Mouse (Mus musculus) liver, adult 10 weeks (tissue): ENCODE data around the gene Rps6ka4. TPM values are rescaled to one million over a fixed set of nuclear protein-coding genes. Genes with fewer than 3 reads are reported as not detected.

Source experiments
- polyA plus RNA-seq: library from polyadenylated mRNA; stranded (reverse); fragments of 350-450 nt; fragmentation: Illumina TruSeq; extraction: RNeasy Lipid Tissue Mini Kit (QIAGEN cat#74804); gene quantifications from one replicate; pipeline ENCODE4 v1.2.3, GENCODE M21; 2014; ENCODE audit warnings: low read depth, low replicate concordance

Rps6ka4 gene
- not detected for polyA plus RNA-seq

DNA sequence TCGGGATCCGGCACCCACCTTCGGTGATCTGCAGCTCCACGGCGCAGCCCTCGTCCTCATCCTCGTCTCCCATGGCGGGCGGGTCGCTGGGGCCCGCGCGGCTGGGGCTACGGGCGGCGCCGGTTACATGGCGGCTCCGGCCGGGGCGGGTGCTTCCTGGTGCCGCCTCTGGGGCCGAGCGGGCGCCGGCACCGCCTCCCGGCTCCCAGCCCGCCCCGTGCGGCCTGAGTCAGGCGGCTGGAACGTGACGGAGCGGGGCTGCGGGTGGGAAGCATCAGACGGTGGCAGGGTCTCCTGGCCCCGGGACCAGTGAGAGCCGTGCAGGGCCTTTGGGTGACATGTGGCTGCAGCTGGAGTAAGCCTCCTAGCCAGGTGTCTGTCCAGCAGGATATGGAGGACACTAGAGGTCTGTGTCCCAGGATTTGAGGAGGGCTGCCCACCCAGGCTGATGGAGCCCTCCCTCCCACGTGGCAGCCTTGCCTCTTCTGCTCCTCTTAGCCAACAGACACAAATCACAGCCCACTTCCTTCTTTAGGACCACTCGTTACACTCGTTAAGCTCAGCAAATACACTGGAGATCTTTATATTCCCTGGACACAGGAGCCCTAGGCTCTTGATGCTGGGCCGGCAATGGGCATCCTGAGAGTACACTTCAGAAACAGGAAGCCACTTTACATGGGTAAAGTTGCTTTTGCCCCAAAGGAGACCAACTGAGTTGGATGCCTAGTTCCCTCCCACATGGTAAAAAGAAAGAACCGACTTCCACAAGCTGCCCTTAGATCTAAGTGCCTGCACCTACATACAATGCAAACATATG lies at the start of gene Rps6ka4:
Rps6ka4 (minus strand) TSS at position 162 of the 817 bp plus-strand sequence.

GRCm38 (mm10) chr19:6858031-6858430 lies 17.6 kb upstream of the Rps6ka4 start, which contains the start of gene Ccdc88b:
TSS of gene Ccdc88b (minus strand) at chr19:6858211.

Other genes starting within 250 kb of the Rps6ka4 start
- gene Ccdc88b, start 17.6 kb upstream of the Rps6ka4 start, polyA plus RNA-seq = not detected
- gene Trmt112, start 69.1 kb upstream of the Rps6ka4 start, polyA plus RNA-seq = 20.7 TPM
- 53.2 TPM for gene Prdx5, start 69.5 kb upstream of the Rps6ka4 start, polyA plus RNA-seq
- 2.0 TPM for gene Esrra, start 81.2 kb upstream of the Rps6ka4 start, polyA plus RNA-seq
- gene Catsperz, start 84.7 kb upstream of the Rps6ka4 start, polyA plus RNA-seq = not detected
- not detected for gene Kcnk4, start 93.9 kb upstream of the Rps6ka4 start, polyA plus RNA-seq
- 0.90 TPM for gene Bad, start 101.2 kb upstream of the Rps6ka4 start, polyA plus RNA-seq
- gene Gpr137, start 101.8 kb upstream of the Rps6ka4 start, polyA plus RNA-seq = 0.98 TPM
- gene Ppp1r14b, start 134.3 kb upstream of the Rps6ka4 start, polyA plus RNA-seq = 2.9 TPM
- gene Plcb3, start 135.8 kb upstream of the Rps6ka4 start, polyA plus RNA-seq = 1.5 TPM
- gene Fkbp2, start 139.9 kb upstream of the Rps6ka4 start, polyA plus RNA-seq = 20.9 TPM
- gene Vegfb, start 147.0 kb upstream of the Rps6ka4 start, polyA plus RNA-seq = 3.3 TPM
- 2.7 TPM for gene Dnajc4, start 151.9 kb upstream of the Rps6ka4 start, polyA plus RNA-seq
- gene Nudt22, start 155.5 kb upstream of the Rps6ka4 start, polyA plus RNA-seq = not detected
- gene Trpt1, start 155.5 kb upstream of the Rps6ka4 start, polyA plus RNA-seq = 0.58 TPM
- 0.16 TPM for gene Fermt3, start 178.8 kb upstream of the Rps6ka4 start, polyA plus RNA-seq
- 34.1 TPM for gene Stip1, start 199.3 kb upstream of the Rps6ka4 start, polyA plus RNA-seq
- 9.3 TPM for gene Macrod1, start 216.2 kb upstream of the Rps6ka4 start, polyA plus RNA-seq